Mouse (Mus musculus): ENCODE measurements around the gene Olfr12.

- TF ChIP-seq CTCF (IDR thresholded peaks at IDR 0.05; ENCODE audit: insufficient read depth, low read depth, low read length) = no peak
- no peak for TF ChIP-seq POLR2A (IDR thresholded peaks at IDR 0.05; ENCODE audit: insufficient read depth, low read depth, low read length)
These were observed 12.1 kb upstream of the Olfr12 start, which contains the start of gene Olfr1410 for GRCm38 (mm10) chr1:92605482-92605881.
